Mouse (Mus musculus) retina, postnatal 1 day (tissue): Measurements from ENCODE around the gene Fosl2.
"Not testable (repeated sequence)": the region's sequence is repeated elsewhere in the genome, so short reads cannot be mapped to it uniquely, and the experiment has no call there.

Experiments
- DNase-seq: peaks from one replicate; pipeline ENCODE4 v3.0.0-alpha.2; 2012

Gene Fosl2

GRCm38 (mm10) chr5:32134051-32134732 lies 1.4 kb upstream of the Fosl2 start:
- no peak for DNase-seq

- DNase-seq = no peak
Measured at GRCm38 (mm10) chr5:32134903-32135335, 682 bp upstream of the Fosl2 start.

GRCm38 (mm10) chr5:32136301-32136863 lies 781 bp downstream of the Fosl2 start:
- peak; percentile 53 for DNase-seq

- DNase-seq = no peak
Measured at GRCm38 (mm10) chr5:32137106-32137522, 1.5 kb downstream of the Fosl2 start.

- no peak for DNase-seq
Measured at GRCm38 (mm10) chr5:32138446-32139195, 3.0 kb downstream of the Fosl2 start.

- peak; percentile 68 for DNase-seq
Measured at GRCm38 (mm10) chr5:32139516-32140037, 4.0 kb downstream of the Fosl2 start.

GRCm38 (mm10) chr5:32141899-32142298 lies 6.3 kb downstream of the Fosl2 start:
- DNase-seq = no peak

- DNase-seq = no peak
Measured at GRCm38 (mm10) chr5:32143433-32143970, 7.9 kb downstream of the Fosl2 start.

- DNase-seq = no peak
Measured at GRCm38 (mm10) chr5:32146281-32146680, 10.7 kb downstream of the Fosl2 start.

- DNase-seq = no peak
Measured at GRCm38 (mm10) chr5:32148593-32148992, 13.0 kb downstream of the Fosl2 start.

GRCm38 (mm10) chr5:32151244-32151643 lies 15.6 kb downstream of the Fosl2 start:
- DNase-seq = no peak

- DNase-seq = no peak
Measured at GRCm38 (mm10) chr5:32152725-32153417, 17.3 kb downstream of the Fosl2 start.

GRCm38 (mm10) chr5:32153418-32153740 lies 17.8 kb downstream of the Fosl2 start:
- peak; percentile 35 for DNase-seq

GRCm38 (mm10) chr5:32153791-32154490 lies 18.3 kb downstream of the Fosl2 start:
- no peak for DNase-seq

GRCm38 (mm10) chr5:32154931-32155688 lies 19.5 kb downstream of the Fosl2 start:
- no peak for DNase-seq

- DNase-seq = no peak
Measured at GRCm38 (mm10) chr5:32155927-32156326, 20.3 kb downstream of the Fosl2 start.

- no peak for DNase-seq
Measured at GRCm38 (mm10) chr5:32163478-32164043, 28.0 kb downstream of the Fosl2 start.

- no peak for DNase-seq
Measured at GRCm38 (mm10) chr5:32172188-32172587, 36.6 kb downstream of the Fosl2 start.

GRCm38 (mm10) chr5:32176800-32177199 lies 41.2 kb downstream of the Fosl2 start:
- no peak for DNase-seq

- no peak for DNase-seq
Measured at GRCm38 (mm10) chr5:32177737-32178136, 42.1 kb downstream of the Fosl2 start.

GRCm38 (mm10) chr5:32178720-32179119 lies 43.1 kb downstream of the Fosl2 start:
- DNase-seq = not testable (repeated sequence)
